Mouse (Mus musculus): ENCODE measurements around the gene Gsdma. TPM values are rescaled to one million over a fixed set of nuclear protein-coding genes. Genes with fewer than 3 reads are reported as not detected.
"Not testable (repeated sequence)": the region's sequence is repeated elsewhere in the genome, so short reads cannot be mapped to it uniquely, and the experiment has no call there.

Gsdma gene
- polyA plus RNA-seq, 1 experiment = not detected

DNA sequence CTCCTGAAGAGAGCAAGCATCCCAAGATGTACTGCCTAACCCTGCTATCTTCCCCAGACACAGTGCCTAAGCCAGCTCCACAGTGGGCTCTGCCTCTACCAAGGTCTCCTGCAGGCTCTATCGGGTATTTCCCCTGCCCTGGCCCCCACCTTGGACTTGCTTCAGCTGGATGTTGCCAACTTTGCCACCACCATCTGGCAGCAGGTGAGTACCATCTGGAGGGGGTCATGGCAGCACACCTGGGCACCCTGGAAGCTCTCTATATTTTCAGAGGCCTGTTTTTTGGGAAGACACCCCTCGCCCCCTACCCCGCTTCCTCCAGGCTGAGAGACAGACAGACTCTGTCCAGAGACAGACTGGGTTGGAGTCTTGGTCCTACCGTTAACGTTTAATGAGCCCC is 38.2 kb downstream of the Gsdma start:
- H3K4me1 ChIP-seq (ENCODE audit: control insufficient read depth) = no peaks in the 10 kb centered on the region; the same call in 1 of the 2 replicates
- no peak overlapping the region for H3K4me3 ChIP-seq (replicated peaks)
- no peaks in the 10 kb centered on the region for H3K9me3 ChIP-seq (ENCODE audit: control insufficient read depth, low read length)
- H3K27me3 ChIP-seq (ENCODE audit: control insufficient read depth) = no peaks in the 10 kb centered on the region; the same call in 1 of the 2 replicates
- TF ChIP-seq TAL1 (IDR thresholded peaks at IDR 0.05; ENCODE audit: low read length) (no peak), GATA1 (IDR thresholded peaks at IDR 0.05; ENCODE audit: low read length) (no peak)
- H3K36me3 ChIP-seq (ENCODE audit: control insufficient read depth) = peaks cover 36% of the 10 kb centered on the region

DNA sequence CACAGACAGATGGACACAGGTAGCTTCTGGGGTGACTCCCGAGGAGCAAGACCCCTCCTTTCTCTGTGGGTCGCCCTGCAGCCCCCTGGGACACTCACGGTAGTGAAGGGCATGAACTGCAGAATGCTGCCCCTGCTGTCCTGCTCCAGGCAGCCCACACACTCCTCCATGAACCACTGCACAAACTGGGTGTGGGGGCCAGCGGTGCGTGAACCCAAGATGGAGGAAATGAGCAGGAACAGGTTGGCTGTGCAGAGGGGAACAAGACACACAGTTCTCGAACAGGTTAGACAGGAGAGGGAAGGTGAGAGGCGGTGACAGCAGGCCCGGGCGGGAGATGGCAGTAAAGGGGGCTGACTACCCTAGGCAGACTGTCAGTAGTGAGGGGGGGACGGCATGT is 40.9 kb downstream of the Gsdma start:
- H3K4me3 ChIP-seq (replicated peaks) = no peak overlapping the region
- H3K4me1 ChIP-seq (ENCODE audit: control insufficient read depth) = peaks cover 6% of the 10 kb centered on the region
- no peaks in the 10 kb centered on the region for H3K9me3 ChIP-seq (ENCODE audit: control insufficient read depth, low read length)
- H3K27me3 ChIP-seq (ENCODE audit: control insufficient read depth) = no peaks in the 10 kb centered on the region; the same call in 1 of the 2 replicates
- TF ChIP-seq TAL1 (IDR thresholded peaks at IDR 0.05; ENCODE audit: low read length) (no peak), GATA1 (IDR thresholded peaks at IDR 0.05; ENCODE audit: low read length) (no peak)
- H3K36me3 ChIP-seq (ENCODE audit: control insufficient read depth) = peaks cover 63% of the 10 kb centered on the region

DNA sequence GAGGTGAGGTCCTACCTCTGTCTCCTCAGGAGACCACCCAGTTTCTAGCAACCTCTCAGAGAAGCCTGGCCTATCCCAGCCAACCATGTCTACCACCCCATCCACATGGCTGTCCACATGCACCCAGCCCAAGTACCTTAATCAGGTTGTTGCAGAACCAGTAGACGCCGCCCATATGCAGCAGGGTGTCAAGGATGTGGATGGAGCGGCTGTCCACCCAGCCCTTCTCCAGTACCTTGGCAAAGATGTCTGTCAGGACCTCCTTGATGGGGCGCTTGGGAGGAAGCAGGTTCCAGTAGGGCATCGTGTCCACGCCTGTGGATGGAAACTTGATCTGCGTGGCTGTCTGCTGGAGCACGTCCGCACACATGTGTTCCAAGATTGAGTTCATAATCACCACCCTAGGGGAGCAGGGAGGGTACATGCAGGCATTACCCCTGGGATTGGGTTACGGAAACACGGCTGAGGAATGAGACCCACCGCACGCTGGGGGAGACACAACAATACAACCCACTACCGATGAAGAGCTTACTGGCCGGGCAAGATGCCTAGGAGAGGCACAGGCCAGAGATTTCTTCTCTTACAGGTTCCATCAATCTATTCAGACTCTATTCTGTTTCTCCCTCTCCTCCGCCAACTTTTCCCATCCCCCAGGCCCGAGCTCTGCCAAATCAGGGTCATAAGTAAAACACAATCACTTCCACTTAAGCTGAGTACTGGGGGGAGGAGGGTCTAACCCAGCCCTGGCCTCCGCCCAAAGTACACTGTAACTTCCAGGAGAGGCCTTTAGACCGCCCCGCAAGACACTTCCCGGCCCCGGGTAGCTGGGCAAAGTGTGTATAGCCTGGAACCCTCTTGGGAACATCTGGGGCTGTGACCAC is 43.5 kb downstream of the Gsdma start:
- Histone ChIP-seq H3K36me3 (ENCODE audit: control insufficient read depth) (peaks cover 85% of the 10 kb centered on the region), H3K4me1 (ENCODE audit: control insufficient read depth) (peaks cover 21% of the 10 kb centered on the region), H3K27me3 (ENCODE audit: control insufficient read depth) (no peaks in the 10 kb centered on the region), H3K9me3 (ENCODE audit: control insufficient read depth, low read length) (no peaks in the 10 kb centered on the region), H3K4me3 (replicated peaks) (no peak overlapping the region)
- TF ChIP-seq GATA1 (IDR thresholded peaks at IDR 0.05; ENCODE audit: low read length) (no peak), TAL1 (IDR thresholded peaks at IDR 0.05; ENCODE audit: low read length) (no peak)

DNA sequence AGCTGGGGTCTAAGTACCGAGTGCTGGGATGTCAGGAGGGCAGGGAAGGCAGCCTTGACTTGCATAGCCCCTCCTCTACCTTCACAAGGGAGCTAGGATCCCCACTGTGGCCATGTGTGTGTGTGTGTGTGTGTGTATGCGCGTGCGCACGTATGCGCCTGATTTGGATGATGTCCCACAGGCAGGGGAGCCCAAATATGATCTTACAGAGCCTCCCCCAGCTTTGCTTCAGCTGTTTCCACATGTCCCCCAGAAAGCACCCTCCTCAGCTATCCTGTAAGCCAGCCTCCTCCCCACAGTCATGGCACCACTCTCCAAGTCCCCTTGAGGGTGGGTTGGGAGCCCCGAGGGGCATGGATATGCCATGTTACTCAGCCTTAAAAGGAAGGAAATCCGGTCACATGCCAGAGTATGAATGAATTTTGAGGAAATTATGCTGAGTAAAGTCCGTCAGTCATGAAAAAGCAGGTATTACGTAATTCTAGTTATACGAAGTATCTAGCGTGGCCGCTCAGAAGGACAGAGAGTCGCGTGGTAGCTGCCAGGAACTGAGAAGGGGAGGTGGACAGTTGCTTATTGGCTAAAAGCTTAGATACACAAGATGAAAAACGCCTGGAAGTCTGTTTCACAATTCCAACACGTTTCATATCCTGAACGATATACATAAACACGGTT is 44.3 kb downstream of the Gsdma start:
- no peak overlapping the region for H3K4me3 ChIP-seq (replicated peaks)
- peaks cover 93% of the 10 kb centered on the region for H3K36me3 ChIP-seq (ENCODE audit: control insufficient read depth)
- H3K4me1 ChIP-seq (ENCODE audit: control insufficient read depth) = peaks cover 21% of the 10 kb centered on the region
- no peaks in the 10 kb centered on the region for H3K27me3 ChIP-seq (ENCODE audit: control insufficient read depth)
- no peaks in the 10 kb centered on the region for H3K9me3 ChIP-seq (ENCODE audit: control insufficient read depth, low read length)
- TF ChIP-seq TAL1 (IDR thresholded peaks at IDR 0.05; ENCODE audit: low read length) (no peak), GATA1 (IDR thresholded peaks at IDR 0.05; ENCODE audit: low read length) (no peak)

DNA sequence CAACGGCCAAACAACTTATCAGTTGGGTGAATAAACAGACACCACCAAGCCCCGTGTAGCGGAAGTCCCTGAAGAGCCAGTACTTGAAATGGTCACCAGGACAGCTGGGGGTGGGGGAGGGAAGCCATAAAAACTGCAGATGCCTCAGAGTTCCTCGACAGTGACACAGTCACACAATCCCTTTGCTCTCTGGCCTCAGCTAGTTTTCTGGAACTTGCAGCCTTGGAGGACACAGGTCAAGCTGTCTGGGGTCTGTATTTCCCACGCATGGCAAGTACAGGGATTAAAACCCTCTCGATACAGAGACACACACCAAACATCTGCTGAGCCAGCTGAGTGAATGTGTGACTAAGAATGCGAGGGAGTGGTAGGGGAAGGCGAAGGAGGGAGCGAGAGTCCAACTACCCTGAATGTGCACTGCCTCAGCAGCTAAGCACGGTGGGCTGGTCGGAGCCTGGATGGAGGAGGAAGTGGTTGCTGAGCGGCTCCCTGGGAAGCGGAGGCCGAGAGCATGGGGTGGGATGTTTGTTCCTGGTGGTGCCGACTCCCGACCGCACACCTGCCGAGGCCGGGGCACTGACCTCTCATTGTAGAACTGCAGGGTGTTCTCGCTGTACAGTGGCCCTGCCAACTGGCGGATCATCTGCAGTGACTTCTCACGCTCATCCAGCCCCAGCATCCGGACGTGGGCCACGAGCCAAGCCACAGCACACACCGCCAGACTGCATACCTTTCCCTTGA is 45.0 kb downstream of the Gsdma start:
- H3K27me3 ChIP-seq (ENCODE audit: control insufficient read depth) = no peaks in the 10 kb centered on the region
- H3K4me1 ChIP-seq (ENCODE audit: control insufficient read depth) = peaks cover 21% of the 10 kb centered on the region
- H3K4me3 ChIP-seq (replicated peaks) = no peak overlapping the region
- TF ChIP-seq GATA1 (IDR thresholded peaks at IDR 0.05; ENCODE audit: low read length) = no peak
- no peak for TF ChIP-seq TAL1 (IDR thresholded peaks at IDR 0.05; ENCODE audit: low read length)
- H3K36me3 ChIP-seq (ENCODE audit: control insufficient read depth) = peaks cover 96% of the 10 kb centered on the region
- no peaks in the 10 kb centered on the region for H3K9me3 ChIP-seq (ENCODE audit: control insufficient read depth, low read length)

DNA sequence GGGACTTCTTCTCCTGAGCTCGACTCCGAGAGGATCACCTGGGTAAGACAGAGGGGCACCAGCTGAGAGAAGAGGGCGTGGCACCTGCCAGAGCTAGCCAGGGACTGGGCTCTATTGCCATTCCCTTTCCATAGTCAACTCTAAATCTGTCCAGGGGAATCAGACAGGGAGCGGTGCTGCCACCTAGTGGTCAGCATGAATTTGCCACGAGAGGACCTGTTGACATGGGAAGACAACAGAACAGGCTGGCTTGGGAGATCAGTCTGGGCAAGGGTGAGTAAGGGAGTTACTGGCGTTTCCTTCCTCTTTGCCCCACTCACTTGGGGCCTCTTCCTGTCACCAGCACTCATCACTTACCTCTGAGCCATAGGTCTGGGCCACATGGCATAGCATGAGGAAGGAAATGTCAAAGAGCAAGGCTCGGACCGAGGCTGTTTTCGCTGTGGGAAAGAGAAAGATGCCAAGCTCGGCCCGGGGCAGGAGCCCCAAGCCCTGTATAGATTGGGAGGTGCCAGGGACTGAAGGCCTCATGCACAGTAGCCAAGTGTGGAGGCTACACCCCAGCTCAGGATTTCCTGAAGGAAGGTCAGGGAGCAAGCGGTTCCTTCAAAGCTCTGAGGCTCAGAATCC is 46.4 kb downstream of the Gsdma start:
- Histone ChIP-seq H3K27me3 (ENCODE audit: control insufficient read depth) (no peaks in the 10 kb centered on the region), H3K4me3 (replicated peaks) (no peak overlapping the region), H3K4me1 (ENCODE audit: control insufficient read depth) (peaks cover 21% of the 10 kb centered on the region), H3K9me3 (ENCODE audit: control insufficient read depth, low read length) (no peaks in the 10 kb centered on the region), H3K36me3 (ENCODE audit: control insufficient read depth) (peaks cover 96% of the 10 kb centered on the region)
- TF ChIP-seq GATA1 (IDR thresholded peaks at IDR 0.05; ENCODE audit: low read length) (no peak), TAL1 (IDR thresholded peaks at IDR 0.05; ENCODE audit: low read length) (no peak)

DNA sequence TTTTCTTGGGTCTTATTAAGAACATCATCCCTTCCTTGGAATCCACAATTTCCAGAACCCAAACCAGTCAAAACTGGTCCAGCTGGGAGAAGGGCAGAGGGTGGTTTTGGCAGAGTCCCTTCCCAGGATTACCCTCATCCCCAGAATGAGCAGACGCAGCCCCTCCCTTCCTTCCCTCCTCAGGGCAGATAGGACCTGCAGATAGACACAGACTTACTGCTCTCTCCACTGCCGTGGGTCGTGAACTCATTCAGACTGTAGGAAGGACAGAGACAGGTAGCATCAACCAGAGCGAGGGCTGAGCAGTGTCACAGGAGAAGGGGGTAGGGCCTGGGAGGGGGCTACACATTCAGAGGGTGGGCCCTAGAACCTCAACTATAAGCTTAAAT is 46.9 kb downstream of the Gsdma start:
- Histone ChIP-seq H3K9me3 (ENCODE audit: control insufficient read depth, low read length) (no peaks in the 10 kb centered on the region), H3K4me1 (ENCODE audit: control insufficient read depth) (peaks cover 21% of the 10 kb centered on the region), H3K36me3 (ENCODE audit: control insufficient read depth) (peaks cover 96% of the 10 kb centered on the region), H3K27me3 (ENCODE audit: control insufficient read depth) (no peaks in the 10 kb centered on the region), H3K4me3 (replicated peaks) (no peak overlapping the region)
- TF ChIP-seq TAL1 (IDR thresholded peaks at IDR 0.05; ENCODE audit: low read length) (no peak), GATA1 (IDR thresholded peaks at IDR 0.05; ENCODE audit: low read length) (no peak)

DNA sequence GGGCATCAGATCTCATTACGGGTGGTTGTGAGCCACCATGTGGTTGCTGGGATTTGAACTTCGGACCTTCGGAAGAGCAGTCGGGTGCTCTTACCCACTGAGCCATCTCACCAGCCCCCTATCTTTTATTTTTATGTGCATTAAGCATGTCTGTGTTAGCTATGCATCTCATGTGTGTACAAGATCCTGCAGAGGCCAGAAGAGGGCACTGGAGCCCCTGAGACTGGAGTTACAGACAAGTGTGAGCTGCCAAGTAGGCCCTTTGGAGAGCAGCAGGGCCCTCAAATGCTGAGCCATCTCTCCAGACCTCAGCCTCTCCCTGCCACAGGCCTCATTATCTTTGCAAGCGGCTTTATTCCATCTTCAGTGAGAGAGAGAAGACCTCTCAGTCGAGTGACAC is 47.9 kb downstream of the Gsdma start:
- not testable (repeated sequence) for H3K9me3 ChIP-seq (ENCODE audit: control insufficient read depth, low read length); H3K4me3 ChIP-seq (replicated peaks); H3K27me3 ChIP-seq (ENCODE audit: control insufficient read depth)
- Histone ChIP-seq H3K36me3 (ENCODE audit: control insufficient read depth) (peaks cover 96% of the 10 kb centered on the region), H3K4me1 (ENCODE audit: control insufficient read depth) (peaks cover 21% of the 10 kb centered on the region)

Data from erythroblast, embryonic 14.5 days (primary cell).